Mouse (Mus musculus) B cell, adult 2 months (primary cell): Measurements from ENCODE around the gene Ndp.

ENCODE experiments used
- DNase-seq, 2 experiments: peaks; one replicate each; pipeline ENCODE4 v3.0.0; 2022

Gene Ndp

DNA sequence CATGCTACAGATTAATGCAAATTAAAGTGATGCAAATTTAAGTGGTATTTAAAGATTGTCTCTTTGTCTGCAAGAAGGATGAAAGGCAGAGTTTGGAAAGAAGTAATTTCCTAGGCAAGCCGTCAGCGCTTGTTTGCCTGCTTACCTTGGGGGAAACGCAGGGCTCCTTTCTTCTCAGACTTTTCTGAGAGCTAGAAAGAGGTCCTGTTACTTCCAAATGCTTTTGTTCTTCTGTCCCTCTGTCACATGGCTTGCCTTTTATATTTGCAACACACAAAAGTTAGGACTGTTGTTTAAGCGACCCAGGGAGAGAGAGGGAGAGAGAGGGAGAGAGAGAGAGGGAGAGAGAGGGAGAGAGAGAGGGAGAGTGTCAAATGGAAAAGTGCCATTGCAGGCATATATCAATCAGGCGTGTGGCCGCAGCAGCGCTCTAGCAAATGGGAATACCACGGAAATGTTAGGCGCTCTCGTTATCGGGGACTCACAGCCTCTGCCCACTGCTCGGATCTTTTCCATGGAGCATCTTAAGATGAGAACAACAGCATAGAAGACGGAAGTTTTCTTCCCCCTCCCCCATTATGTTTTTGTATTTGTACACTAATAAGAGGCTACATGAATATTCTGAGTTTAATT, at the start of gene Ndp:
Ndp (minus strand) TSS at position 534 of the 633 bp plus-strand sequence.
- no peak for DNase-seq

DNA sequence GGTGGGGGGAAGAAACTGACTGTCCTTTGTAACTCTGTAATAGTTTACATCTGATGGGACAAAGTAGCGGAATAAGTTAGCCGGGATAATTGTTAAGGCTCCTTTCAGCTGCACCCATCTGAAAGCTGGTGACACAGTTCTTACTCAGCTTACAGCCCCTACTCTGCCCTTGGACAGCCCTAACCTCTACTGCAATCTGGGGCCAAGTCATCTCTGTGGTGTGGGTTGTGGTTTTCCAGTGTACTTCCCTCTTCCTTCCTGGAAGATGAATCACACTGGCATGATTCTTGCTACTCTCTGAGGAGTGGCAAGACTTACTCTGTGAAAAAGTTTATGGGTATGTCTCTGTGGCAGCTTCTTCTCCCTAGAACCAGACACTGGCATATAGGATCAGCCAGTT, 43.2 kb upstream of the Ndp start:
- no peak for DNase-seq

DNA sequence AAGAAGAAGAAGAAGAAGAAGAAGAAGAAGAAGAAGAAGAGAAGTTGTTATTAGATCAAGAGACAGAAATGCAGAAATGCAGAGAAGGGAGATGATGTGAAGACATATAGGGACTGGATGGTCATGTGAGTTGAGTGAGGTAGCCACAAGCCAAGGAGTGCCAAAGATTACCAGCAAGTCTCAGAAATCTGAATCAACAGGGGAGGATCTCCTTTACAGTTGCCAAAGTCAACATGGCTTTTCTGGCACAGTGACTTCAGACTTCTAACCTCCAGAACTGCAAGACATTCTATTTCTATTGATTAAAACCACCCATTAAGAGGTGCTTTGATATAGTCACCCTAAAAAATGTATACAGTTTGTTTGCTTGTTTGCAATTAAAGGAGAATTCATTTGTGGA, 6.4 kb upstream of the Ndp start:
- DNase-seq, result no peak

DNA sequence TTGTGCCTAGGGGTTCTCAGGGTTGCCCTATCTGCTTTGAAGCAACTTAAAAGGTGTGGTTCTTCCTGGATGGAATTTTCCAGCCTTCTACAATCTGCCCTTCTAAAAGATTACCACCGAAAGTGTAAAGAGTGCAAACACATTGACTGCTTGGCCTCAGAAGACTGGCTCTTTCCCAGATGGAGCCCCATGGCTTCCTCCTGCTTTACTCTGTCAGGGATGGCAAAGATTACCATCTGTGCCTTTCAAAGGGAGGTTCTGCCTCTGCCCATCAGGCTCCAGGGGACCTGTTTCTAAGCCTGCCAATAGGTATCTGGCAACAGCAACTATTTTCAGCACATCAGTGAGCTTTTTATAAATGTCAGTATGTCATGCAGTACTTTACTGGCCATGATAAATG, 1.5 kb upstream of the Ndp start:
- no peak for DNase-seq

DNA sequence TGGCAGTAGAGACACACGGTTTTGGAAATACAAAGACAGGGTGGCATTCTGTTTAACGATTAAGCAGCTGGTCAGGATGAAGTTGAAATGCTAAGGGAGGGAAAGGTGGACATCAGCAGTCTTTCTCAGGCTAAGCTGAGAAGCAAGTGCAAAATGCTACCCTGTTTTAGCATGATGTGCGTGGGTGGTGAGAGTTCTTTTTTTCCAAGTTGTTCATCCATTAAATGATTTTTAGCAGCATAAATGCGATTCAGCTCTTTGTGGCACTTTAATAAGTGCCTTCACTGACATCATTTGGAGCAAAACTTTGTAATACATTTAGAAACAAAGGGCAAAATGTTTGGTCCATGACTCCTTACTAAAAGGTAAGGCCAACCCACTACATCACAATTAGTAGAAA, 337 bp upstream of the Ndp start:
- no peak for DNase-seq

DNA sequence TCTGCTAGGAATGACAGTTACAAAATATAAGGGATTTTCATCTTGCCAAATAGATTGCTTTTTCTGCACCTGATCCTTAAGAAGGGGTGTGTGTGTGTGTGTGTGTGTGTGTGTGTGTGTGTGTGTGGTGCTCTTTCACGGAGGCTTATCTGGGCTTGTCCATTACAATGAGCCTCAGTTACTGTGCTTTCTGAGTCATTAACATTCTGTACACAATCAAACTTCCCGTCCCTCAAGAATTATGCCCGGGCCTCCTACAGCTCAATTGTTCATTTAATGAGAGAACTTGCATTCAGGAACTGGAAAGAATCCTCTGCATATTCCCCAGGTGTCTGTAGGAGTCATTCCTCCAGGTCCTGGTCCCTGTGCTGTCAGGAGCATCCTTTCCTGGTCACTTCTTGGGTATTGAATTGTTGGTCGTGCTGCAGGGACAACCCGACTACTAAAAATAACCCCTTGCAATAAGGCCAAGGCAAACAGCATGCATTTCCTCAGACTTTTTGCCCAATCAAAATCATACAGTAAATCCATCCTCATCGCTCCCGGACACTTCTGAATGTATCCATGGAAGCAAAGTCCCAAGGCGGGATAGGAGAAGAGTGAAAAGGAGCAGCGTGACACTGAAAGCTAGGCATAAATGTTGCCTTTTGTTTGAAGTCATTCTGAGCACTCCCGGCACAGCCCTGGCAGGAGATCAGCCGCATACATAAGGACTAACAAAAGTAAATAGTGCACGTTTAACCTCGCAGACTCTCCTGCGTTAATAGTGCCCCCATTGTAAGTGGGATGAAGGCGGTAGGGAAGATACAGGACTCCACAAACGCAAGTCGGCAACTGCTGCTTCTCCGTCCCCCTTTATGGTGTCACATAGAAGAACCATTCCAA, 1.1 kb downstream of the Ndp start:
- DNase-seq, result no peak

DNA sequence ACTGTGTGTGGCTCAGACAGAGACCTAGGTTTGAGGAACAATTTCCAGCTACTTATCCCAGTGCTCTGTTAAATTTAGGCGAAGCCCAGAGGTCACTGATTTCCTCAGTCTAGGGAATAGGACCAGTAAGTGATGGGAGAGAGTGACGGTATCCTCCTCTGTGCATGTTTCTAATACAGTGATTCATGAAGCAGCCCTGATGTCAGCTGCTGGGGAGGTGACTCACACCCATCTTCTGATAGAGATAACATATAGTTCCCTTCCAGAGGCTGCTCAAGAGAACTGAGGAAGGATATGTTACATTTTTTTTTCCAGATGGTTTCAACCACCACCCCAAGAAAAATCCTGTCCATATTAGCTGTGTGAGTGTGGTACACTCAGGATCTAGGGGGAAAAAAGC, 2.9 kb downstream of the Ndp start:
- no peak for DNase-seq

DNA sequence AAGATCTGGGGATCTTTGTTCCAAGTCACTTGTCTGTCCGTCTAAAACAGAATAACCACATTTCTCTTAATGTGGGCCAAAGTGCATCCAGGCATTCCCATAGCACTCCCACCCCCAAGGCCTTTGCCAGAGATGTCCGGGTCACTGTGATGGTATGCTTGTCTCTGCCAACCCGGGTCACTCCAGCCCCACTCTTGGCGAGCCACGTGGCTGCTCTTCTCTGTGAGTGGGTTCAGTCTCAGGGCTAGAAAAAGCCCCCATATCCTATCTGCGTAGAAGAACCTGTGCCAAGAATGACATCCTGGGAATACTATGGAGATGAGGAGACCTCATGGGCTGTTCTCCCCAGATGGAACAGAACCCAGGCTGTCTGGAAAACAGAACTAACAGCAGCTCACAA, 4.0 kb downstream of the Ndp start:
- DNase-seq, result no peak

DNA sequence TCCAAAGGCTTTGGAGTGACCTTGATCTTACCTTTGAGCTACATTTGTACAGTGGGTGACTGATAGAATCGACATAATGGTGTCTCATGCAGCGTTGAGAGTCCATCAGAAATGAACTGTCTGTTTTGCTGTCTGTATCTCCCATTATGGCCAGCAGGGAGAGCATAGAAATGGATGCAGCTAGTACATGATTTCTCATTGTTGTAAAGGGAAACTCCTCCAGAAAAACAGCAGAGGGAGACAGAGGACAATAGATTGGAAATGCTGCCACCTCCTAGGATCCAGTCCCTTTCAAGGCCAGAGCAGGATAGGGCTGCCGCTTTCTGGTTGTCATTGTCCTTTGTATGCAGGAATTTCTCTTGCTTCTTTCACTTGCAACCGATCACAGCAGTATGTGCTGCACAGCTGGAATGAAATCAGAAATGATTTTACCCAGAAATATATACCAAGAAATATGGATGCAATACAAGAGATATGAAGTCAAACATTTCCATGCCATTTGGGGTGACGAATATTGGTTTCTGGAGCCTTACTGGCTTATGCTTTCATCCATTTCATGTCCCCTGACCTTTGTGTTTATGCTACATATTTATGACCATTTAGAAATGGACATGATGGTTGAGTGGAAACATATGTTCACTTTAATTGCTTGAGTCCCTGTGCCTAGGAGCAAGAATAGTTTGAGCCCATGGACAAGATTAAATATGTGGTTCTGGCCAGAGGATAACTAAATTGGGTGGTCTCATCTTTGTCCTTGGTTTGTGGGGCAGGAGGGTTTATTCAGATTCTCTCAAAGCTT, 17.0 kb downstream of the Ndp start:
- no peak for DNase-seq

DNA sequence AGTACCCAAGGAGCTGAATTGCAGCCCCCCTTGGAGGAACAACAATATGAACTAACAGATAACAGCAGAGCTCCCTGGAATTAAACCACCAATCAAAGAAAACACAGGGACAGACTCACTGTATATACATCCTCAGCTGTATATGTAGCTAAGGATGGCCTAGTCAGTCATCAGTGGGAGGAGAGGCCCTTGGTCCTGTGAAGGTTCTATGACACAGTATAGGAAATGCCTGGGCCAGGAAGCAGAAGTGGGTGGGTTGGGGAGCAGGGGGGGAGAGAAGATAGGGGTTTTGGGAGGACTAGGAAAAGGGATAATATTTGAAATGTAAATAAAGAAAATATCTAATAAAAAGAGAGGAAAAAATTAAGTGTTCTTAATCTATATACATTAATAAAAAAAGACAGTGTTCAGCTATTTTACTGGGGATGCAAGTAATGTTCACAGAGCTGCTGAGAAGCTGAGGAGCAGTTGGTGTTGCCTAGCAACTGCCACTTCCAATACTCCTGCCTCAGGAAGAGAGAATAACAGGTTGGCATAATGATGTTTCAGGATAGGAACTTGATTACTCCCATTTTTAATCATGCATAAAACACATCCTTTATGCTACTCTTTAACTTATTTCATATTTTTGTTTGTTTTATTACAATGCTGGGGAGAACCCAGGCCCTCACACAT, 43.8 kb downstream of the Ndp start:
- DNase-seq, result no peak

DNA sequence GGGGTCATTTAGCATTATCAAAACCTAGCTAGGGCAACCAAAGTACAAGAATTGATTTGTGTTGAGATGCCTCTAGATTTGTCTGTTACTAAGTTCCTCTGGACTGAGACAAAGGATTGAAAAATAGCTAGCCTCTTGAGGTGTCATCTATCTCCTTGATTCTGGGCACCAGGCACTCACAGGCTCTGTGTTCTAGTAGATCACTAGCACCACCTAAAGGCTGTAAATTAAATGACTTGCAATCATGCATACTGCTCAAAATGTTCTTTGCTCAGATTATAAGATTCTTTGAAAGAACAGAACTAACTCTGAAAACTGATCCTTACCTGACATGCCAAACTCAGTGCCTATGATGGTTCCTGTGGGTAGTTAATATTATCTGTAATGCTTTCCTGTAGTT, 51.3 kb downstream of the Ndp start:
- DNase-seq, result no peak

DNA sequence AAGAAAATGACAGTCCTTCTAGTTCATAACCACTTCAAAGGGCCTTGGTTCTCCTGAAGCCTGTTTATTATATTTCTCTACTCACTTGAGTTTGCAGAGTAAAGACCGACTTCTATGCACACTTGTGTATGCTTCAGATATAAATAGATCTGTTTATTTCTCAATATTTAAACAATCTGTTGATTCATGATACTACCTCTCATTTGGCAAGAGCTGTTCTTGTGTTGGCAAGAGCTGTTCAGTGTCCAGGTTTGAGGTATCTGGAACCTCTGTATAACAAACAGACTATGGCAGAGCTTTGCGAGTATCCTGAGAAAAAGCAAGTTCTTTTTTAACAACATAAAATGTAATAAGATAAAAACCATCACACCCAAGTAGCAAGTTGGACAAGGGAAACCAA, 65.5 kb downstream of the Ndp start:
- no peak for DNase-seq

DNA sequence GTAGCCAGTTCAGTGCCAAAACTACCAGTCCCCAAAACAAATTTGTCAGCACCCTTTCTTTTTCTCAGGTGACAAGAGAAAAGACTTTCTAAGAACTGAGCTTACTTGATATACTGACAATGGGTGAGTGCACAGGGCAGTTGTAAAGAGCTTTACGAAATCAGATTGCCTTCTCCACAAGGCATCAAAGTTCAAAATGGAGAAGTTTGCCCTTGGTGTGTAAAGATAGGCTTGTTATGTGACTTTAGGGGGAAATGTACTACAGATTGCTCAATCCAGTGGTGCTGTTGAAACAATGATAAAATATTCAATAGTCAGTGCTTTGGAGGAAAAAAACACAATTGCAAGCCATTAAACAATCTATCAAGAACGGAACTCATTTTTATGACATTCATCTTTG, 70.1 kb downstream of the Ndp start:
- no peak for DNase-seq

DNA sequence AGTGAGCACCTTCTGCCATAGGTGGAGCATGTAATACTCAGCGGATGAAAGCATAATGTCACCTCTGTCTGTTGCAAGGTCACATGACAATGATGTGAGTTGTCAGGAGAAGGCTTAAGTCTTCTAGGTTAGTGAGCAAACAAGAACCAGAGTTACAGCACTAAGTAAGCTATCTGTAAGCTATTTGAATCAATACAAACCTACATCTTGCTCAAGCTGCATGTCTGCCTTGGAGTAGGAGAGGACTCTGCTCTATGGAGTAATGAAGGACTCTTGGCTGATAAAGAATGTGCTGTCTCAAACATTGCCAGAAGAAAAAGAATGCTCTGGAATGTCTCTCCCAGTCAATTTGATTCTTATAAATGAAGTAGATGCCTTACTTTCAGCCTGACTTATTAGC, 74.3 kb downstream of the Ndp start:
- DNase-seq, result no peak

DNA sequence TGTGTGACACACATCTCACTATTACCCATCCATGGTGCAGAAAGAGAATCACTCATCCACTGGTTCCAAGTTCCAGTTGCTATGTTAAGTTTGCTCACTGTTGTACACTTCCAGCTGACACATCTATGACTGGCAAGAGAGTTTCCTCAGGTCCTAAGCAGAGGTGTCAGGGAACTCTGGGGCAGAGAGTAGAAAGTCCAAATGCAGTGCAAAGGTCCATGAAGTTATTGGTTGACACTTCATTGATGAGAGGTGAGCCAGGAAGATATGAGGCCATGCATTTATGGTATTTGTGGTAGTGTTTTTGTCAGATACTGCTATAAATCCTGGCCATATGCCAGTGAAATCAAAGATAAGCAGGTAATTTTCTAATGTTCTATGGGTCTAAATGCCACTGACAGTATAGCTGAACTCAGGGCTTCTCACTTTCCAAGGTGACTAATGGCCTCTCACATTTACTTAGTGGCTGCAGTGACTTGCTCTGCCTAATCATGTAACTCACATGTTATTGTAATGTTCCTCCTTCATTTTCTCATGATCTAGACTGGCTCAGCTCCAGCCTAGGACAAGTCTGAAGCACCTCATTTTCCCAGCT, 75.0 kb downstream of the Ndp start:
- no peak for DNase-seq
